Mouse (Mus musculus): ENCODE measurements around the gene Gpr84. TPM values are rescaled to one million over a fixed set of nuclear protein-coding genes. Genes with fewer than 3 reads are reported as not detected.

Gpr84 gene
- polyA plus RNA-seq, 1 experiment = 0.62 TPM

GRCm38 (mm10) chr15:103298861-103299616, 11.4 kb downstream of the Gpr84 start:
- DNase-seq = peak in 1 of 2 experiments; percentile 14
- WGBS = 75% methylated on average over 5 of the region's 5 CpGs
- no peak for TF ChIP-seq POLR2A (IDR thresholded peaks at IDR 0.05; ENCODE audit: borderline replicate concordance, insufficient read depth, low read length)
- TF ChIP-seq CTCF (IDR thresholded peaks at IDR 0.05; ENCODE audit: borderline replicate concordance, insufficient read depth, low read depth, low read length) = no peak
- Histone ChIP-seq H3K4me1 (ENCODE audit: control insufficient read depth, insufficient read depth, low read length) (peaks cover 9% of the 10 kb centered on the region), H3K4me3 (replicated peaks; ENCODE audit: insufficient read depth, low read depth, low read length) (no peak overlapping the region), H3K27me3 (ENCODE audit: control insufficient read depth, insufficient read depth, low read length) (no peaks in the 10 kb centered on the region), H3K27ac (ENCODE audit: insufficient read depth, low read length) (0 out of 2 replicates have a peak overlapping the region, but pooled peaks have one; percentile 22)

GRCm38 (mm10) chr15:103298026-103298425, 12.4 kb downstream of the Gpr84 start:
- Histone ChIP-seq H3K27ac (ENCODE audit: insufficient read depth, low read length) (no peak overlapping the region), H3K4me3 (replicated peaks; ENCODE audit: insufficient read depth, low read depth, low read length) (no peak overlapping the region), H3K27me3 (ENCODE audit: control insufficient read depth, insufficient read depth, low read length) (no peaks in the 10 kb centered on the region), H3K4me1 (ENCODE audit: control insufficient read depth, insufficient read depth, low read length) (peaks cover 6% of the 10 kb centered on the region; the same call in 1 of the 2 replicates)
- TF ChIP-seq POLR2A (IDR thresholded peaks at IDR 0.05; ENCODE audit: borderline replicate concordance, insufficient read depth, low read length) (no peak), CTCF (IDR thresholded peaks at IDR 0.05; ENCODE audit: borderline replicate concordance, insufficient read depth, low read depth, low read length) (no peak)
- 73% methylated on average over 3 of the region's 3 CpGs for WGBS
- DNase-seq = no peak

GRCm38 (mm10) chr15:103297313-103297712, 13.1 kb downstream of the Gpr84 start:
- WGBS = 72% methylated on average over 6 of the region's 6 CpGs
- no peak for DNase-seq
- no peak for TF ChIP-seq CTCF (IDR thresholded peaks at IDR 0.05; ENCODE audit: borderline replicate concordance, insufficient read depth, low read depth, low read length)
- no peak for TF ChIP-seq POLR2A (IDR thresholded peaks at IDR 0.05; ENCODE audit: borderline replicate concordance, insufficient read depth, low read length)
- H3K4me1 ChIP-seq (ENCODE audit: control insufficient read depth, insufficient read depth, low read length) = peaks cover 6% of the 10 kb centered on the region; the same call in 1 of the 2 replicates
- H3K27ac ChIP-seq (ENCODE audit: insufficient read depth, low read length) = no peak overlapping the region
- no peak overlapping the region for H3K4me3 ChIP-seq (replicated peaks; ENCODE audit: insufficient read depth, low read depth, low read length)
- no peaks in the 10 kb centered on the region for H3K27me3 ChIP-seq (ENCODE audit: control insufficient read depth, insufficient read depth, low read length)

GRCm38 (mm10) chr15:103295851-103296250, 14.6 kb downstream of the Gpr84 start:
- Histone ChIP-seq H3K4me1 (ENCODE audit: control insufficient read depth, insufficient read depth, low read length) (peaks cover 6% of the 10 kb centered on the region; the same call in 1 of the 2 replicates), H3K4me3 (replicated peaks; ENCODE audit: insufficient read depth, low read depth, low read length) (no peak overlapping the region), H3K27ac (ENCODE audit: insufficient read depth, low read length) (no peak overlapping the region), H3K27me3 (ENCODE audit: control insufficient read depth, insufficient read depth, low read length) (no peaks in the 10 kb centered on the region)
- no peak for DNase-seq
- TF ChIP-seq POLR2A (IDR thresholded peaks at IDR 0.05; ENCODE audit: borderline replicate concordance, insufficient read depth, low read length) = no peak
- no peak for TF ChIP-seq CTCF (IDR thresholded peaks at IDR 0.05; ENCODE audit: borderline replicate concordance, insufficient read depth, low read depth, low read length)
- WGBS = 26% methylated on average over 5 of the region's 5 CpGs

GRCm38 (mm10) chr15:103294649-103295048, 15.8 kb downstream of the Gpr84 start:
- no peak for DNase-seq
- TF ChIP-seq POLR2A (IDR thresholded peaks at IDR 0.05; ENCODE audit: borderline replicate concordance, insufficient read depth, low read length) (no peak), CTCF (IDR thresholded peaks at IDR 0.05; ENCODE audit: borderline replicate concordance, insufficient read depth, low read depth, low read length) (no peak)
- H3K27ac ChIP-seq (ENCODE audit: insufficient read depth, low read length) = no peak overlapping the region
- H3K27me3 ChIP-seq (ENCODE audit: control insufficient read depth, insufficient read depth, low read length) = no peaks in the 10 kb centered on the region
- H3K4me1 ChIP-seq (ENCODE audit: control insufficient read depth, insufficient read depth, low read length) = peaks cover 6% of the 10 kb centered on the region; the same call in 1 of the 2 replicates
- H3K4me3 ChIP-seq (replicated peaks; ENCODE audit: insufficient read depth, low read depth, low read length) = no peak overlapping the region
- 88% methylated on average over 2 of the region's 2 CpGs for WGBS

DNA sequence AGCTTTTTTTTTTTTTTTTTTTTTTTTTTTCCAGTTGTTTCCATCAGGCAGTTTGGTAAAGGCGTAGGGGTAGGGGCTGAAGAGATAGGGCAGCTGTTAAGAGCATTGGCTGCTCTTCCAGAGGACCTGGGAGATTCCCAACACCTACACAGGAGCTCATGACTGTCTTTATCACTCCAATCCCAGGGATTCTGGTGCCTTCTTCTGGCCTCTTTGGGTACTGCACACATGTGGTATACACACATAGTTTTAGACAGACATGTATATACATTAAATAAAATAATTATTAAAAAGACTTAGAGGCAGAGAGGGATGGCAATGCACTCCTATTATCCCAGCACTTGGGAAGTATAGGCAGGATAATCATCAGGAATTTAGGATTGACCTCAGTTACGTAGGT, 17.0 kb downstream of the Gpr84 start:
- no peak for DNase-seq
- Histone ChIP-seq H3K27ac (ENCODE audit: insufficient read depth, low read length) (no peak overlapping the region), H3K4me3 (replicated peaks; ENCODE audit: insufficient read depth, low read depth, low read length) (no peak overlapping the region), H3K27me3 (ENCODE audit: control insufficient read depth, insufficient read depth, low read length) (no peaks in the 10 kb centered on the region), H3K4me1 (ENCODE audit: control insufficient read depth, insufficient read depth, low read length) (no peaks in the 10 kb centered on the region)
- TF ChIP-seq CTCF (IDR thresholded peaks at IDR 0.05; ENCODE audit: borderline replicate concordance, insufficient read depth, low read depth, low read length) (no peak), POLR2A (IDR thresholded peaks at IDR 0.05; ENCODE audit: borderline replicate concordance, insufficient read depth, low read length) (no peak)
- WGBS = 100% methylated on average over 2 of the region's 2 CpGs

DNA sequence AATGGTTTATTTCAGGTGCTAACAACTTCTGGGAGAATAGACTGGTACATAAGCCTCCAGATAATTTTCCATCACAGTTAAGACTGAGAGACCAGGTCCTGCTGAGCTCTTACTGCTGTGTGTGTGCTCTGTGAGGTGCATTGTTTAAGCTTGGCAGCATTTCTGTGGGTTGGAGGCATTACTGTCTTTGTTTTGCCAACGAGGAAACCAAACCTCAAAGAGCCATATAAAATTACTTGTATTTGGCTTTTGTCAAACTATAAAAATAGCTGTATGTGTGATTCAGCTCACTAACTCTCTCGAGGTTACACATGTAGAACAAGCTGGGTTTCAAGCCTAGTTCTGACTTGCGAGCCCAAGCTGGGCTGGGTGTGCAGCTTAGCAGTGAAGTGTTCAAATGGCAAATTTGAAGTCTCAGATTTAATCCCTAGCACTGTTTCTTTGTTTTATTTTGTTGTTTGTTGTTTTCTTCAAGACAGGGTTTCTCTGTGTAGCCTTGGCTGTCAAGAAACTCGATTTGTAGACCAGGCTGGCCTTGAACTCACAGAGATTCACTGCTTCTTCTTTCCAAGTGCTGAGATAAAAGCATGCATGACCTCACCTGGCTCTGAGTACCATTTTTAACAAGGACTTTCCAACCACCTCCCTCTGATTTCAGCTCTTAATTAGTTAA, 17.6 kb downstream of the Gpr84 start:
- no peaks in the 10 kb centered on the region for H3K4me1 ChIP-seq (ENCODE audit: control insufficient read depth, insufficient read depth, low read length)

More for the DNA sequence above, 17.6 kb downstream of the Gpr84 start:
- Histone ChIP-seq H3K4me3 (replicated peaks; ENCODE audit: insufficient read depth, low read depth, low read length) (no peak overlapping the region), H3K27ac (ENCODE audit: insufficient read depth, low read length) (no peak overlapping the region), H3K27me3 (ENCODE audit: control insufficient read depth, insufficient read depth, low read length) (no peaks in the 10 kb centered on the region)
- no peak for DNase-seq
- TF ChIP-seq CTCF (IDR thresholded peaks at IDR 0.05; ENCODE audit: borderline replicate concordance, insufficient read depth, low read depth, low read length) = no peak
- no peak for TF ChIP-seq POLR2A (IDR thresholded peaks at IDR 0.05; ENCODE audit: borderline replicate concordance, insufficient read depth, low read length)
- 80% methylated on average over 4 of the region's 4 CpGs for WGBS

Data from cerebellum, adult 2 months (tissue).